Mouse (Mus musculus): ENCODE data around the gene Taf6l. TPM values are rescaled to one million over a fixed set of nuclear protein-coding genes. Genes with fewer than 3 reads are reported as not detected.

Taf6l gene
- total RNA-seq, 1 experiment = 29.4 TPM

- H3K27ac ChIP-seq (ENCODE audit: insufficient read depth, low read depth, low read length, poor library complexity, severe bottlenecking) = peak within 1 kb of the TSS; percentile 97
- H3K4me3 ChIP-seq (ENCODE audit: insufficient read depth in 1 of 2, low read depth in 1 of 2, low read length in 2 of 2, poor library complexity in 1 of 2, severe bottlenecking in 1 of 2) = peak within 1 kb of the TSS; percentile 76 to 89
- in situ Hi-C loops (cut with MboI; ENCODE audit: low sequenced_read_pairs in 2 of 2, unreplicated experiment in 2 of 2) = no loop called here
- H3K9ac ChIP-seq (ENCODE audit: insufficient read depth, low read depth, low read length, poor library complexity, severe bottlenecking) = peak within 1 kb of the TSS; percentile 95
- no peaks in the 10 kb centered on the region for H3K9me3 ChIP-seq (ENCODE audit: control insufficient read depth, insufficient read depth, low read depth, low read length)
- DNase-seq (ENCODE audit: low read depth, low spot score) = peak; percentile 95
- peaks cover 23% of the 10 kb centered on the region for H3K36me3 ChIP-seq (ENCODE audit: control insufficient read depth, insufficient read depth, low read length, poor library complexity, severe bottlenecking)
- peaks cover 1 to 9% of the 10 kb centered on the region in 2 experiments; a peak in 2 of 4 replicates for H3K4me1 ChIP-seq (ENCODE audit: control insufficient read depth in 2 of 2, insufficient read depth in 2 of 2, low read length in 2 of 2, poor library complexity in 1 of 2)
- TF ChIP-seq MAFK (IDR thresholded peaks at IDR 0.05; ENCODE audit: insufficient read depth, low read depth, low read length) (no peak), ZNF384 (IDR thresholded peaks at IDR 0.05; ENCODE audit: low read depth, low read length) (no peak), HCFC1 (IDR thresholded peaks at IDR 0.05; ENCODE audit: borderline replicate concordance, insufficient read depth, low read length) (no peak), CHD2 (IDR thresholded peaks at IDR 0.05; ENCODE audit: low read depth, low read length) (no peak), ZC3H11A (IDR thresholded peaks at IDR 0.05; ENCODE audit: borderline replicate concordance, low read depth, low read length) (no peak)
Measured at GRCm38 (mm10) chr19:8819596-8820423, 33.6 kb upstream of the Taf6l start, which contains the start of gene Hnrnpul2. Gene Hnrnpul2, plus strand, starts transcription at chr19:8820010.

GRCm38 (mm10) chr19:8818801-8819595, 32.8 kb upstream of the Taf6l start, which contains the start of gene Ttc9c:
Gene Ttc9c, minus strand, starts transcription at chr19:8819333.
- Histone ChIP-seq H3K9me3 (ENCODE audit: control insufficient read depth, insufficient read depth, low read depth, low read length) (no peaks in the 10 kb centered on the region), H3K4me1 (ENCODE audit: control insufficient read depth in 2 of 2, insufficient read depth in 2 of 2, low read length in 2 of 2, poor library complexity in 1 of 2) (peaks cover 0 to 9% of the 10 kb centered on the region in 2 experiments; a peak in 1 of 4 replicates), H3K27ac (ENCODE audit: insufficient read depth, low read depth, low read length, poor library complexity, severe bottlenecking) (peak within 1 kb of the TSS; percentile 97), H3K36me3 (ENCODE audit: control insufficient read depth, insufficient read depth, low read length, poor library complexity, severe bottlenecking) (peaks cover 22% of the 10 kb centered on the region), H3K4me3 (ENCODE audit: insufficient read depth in 1 of 2, low read depth in 1 of 2, low read length in 2 of 2, poor library complexity in 1 of 2, severe bottlenecking in 1 of 2) (peak within 1 kb of the TSS; percentile 76 to 89), H3K9ac (ENCODE audit: insufficient read depth, low read depth, low read length, poor library complexity, severe bottlenecking) (peak within 1 kb of the TSS; percentile 95)
- TF ChIP-seq HCFC1 (IDR thresholded peaks at IDR 0.05; ENCODE audit: borderline replicate concordance, insufficient read depth, low read length) (peak; percentile 53; the same call in 1 of the 2 replicates), ZNF384 (IDR thresholded peaks at IDR 0.05; ENCODE audit: low read depth, low read length) (peak; percentile 94), ZC3H11A (IDR thresholded peaks at IDR 0.05; ENCODE audit: borderline replicate concordance, low read depth, low read length) (no peak), CHD2 (IDR thresholded peaks at IDR 0.05; ENCODE audit: low read depth, low read length) (peak; percentile 87), MAFK (IDR thresholded peaks at IDR 0.05; ENCODE audit: insufficient read depth, low read depth, low read length) (no peak)
- in situ Hi-C loops (cut with MboI; ENCODE audit: low sequenced_read_pairs in 2 of 2, unreplicated experiment in 2 of 2) = no loop called here
- DNase-seq (ENCODE audit: low read depth, low spot score) = peak; percentile 99

GRCm38 (mm10) chr19:8818301-8818798, 32.1 kb upstream of the Taf6l start:
- Histone ChIP-seq H3K4me1 (ENCODE audit: control insufficient read depth in 2 of 2, insufficient read depth in 2 of 2, low read length in 2 of 2, poor library complexity in 1 of 2) (peaks cover 0 to 9% of the 10 kb centered on the region in 2 experiments; a peak in 1 of 4 replicates), H3K36me3 (ENCODE audit: control insufficient read depth, insufficient read depth, low read length, poor library complexity, severe bottlenecking) (peaks cover 23% of the 10 kb centered on the region), H3K27ac (ENCODE audit: insufficient read depth, low read depth, low read length, poor library complexity, severe bottlenecking) (peak overlapping the region; percentile 80; the same call in 1 of the 2 replicates), H3K9ac (ENCODE audit: insufficient read depth, low read depth, low read length, poor library complexity, severe bottlenecking) (peak overlapping the region; percentile 95), H3K9me3 (ENCODE audit: control insufficient read depth, insufficient read depth, low read depth, low read length) (no peaks in the 10 kb centered on the region), H3K4me3 (ENCODE audit: insufficient read depth in 1 of 2, low read depth in 1 of 2, low read length in 2 of 2, poor library complexity in 1 of 2, severe bottlenecking in 1 of 2) (peak overlapping the region; percentile 70 to 76)
- in situ Hi-C loops (cut with MboI; ENCODE audit: low sequenced_read_pairs in 2 of 2, unreplicated experiment in 2 of 2) = no loop called here
- no peak for DNase-seq (ENCODE audit: low read depth, low spot score)
- no peak for TF ChIP-seq MAFK (IDR thresholded peaks at IDR 0.05; ENCODE audit: insufficient read depth, low read depth, low read length)
- TF ChIP-seq ZNF384 (IDR thresholded peaks at IDR 0.05; ENCODE audit: low read depth, low read length) = no peak
- no peak for TF ChIP-seq CHD2 (IDR thresholded peaks at IDR 0.05; ENCODE audit: low read depth, low read length)
- no peak for TF ChIP-seq HCFC1 (IDR thresholded peaks at IDR 0.05; ENCODE audit: borderline replicate concordance, insufficient read depth, low read length)
- no peak for TF ChIP-seq ZC3H11A (IDR thresholded peaks at IDR 0.05; ENCODE audit: borderline replicate concordance, low read depth, low read length)

- DNase-seq (ENCODE audit: low read depth, low spot score) = no peak
- no peak overlapping the region; the same call in none of the 2 replicates for H3K9ac ChIP-seq (ENCODE audit: insufficient read depth, low read depth, low read length, poor library complexity, severe bottlenecking)
- in situ Hi-C loops (cut with MboI; ENCODE audit: low sequenced_read_pairs in 2 of 2, unreplicated experiment in 2 of 2) = no loop called here
- TF ChIP-seq ZNF384 (IDR thresholded peaks at IDR 0.05; ENCODE audit: low read depth, low read length) = no peak
- no peak for TF ChIP-seq CHD2 (IDR thresholded peaks at IDR 0.05; ENCODE audit: low read depth, low read length)
- TF ChIP-seq ZC3H11A (IDR thresholded peaks at IDR 0.05; ENCODE audit: borderline replicate concordance, low read depth, low read length) = no peak
- no peak for TF ChIP-seq MAFK (IDR thresholded peaks at IDR 0.05; ENCODE audit: insufficient read depth, low read depth, low read length)
- TF ChIP-seq HCFC1 (IDR thresholded peaks at IDR 0.05; ENCODE audit: borderline replicate concordance, insufficient read depth, low read length) = no peak
- H3K36me3 ChIP-seq (ENCODE audit: control insufficient read depth, insufficient read depth, low read length, poor library complexity, severe bottlenecking) = peaks cover 16% of the 10 kb centered on the region
- no peaks in the 10 kb centered on the region for H3K9me3 ChIP-seq (ENCODE audit: control insufficient read depth, insufficient read depth, low read depth, low read length)
- H3K27ac ChIP-seq (ENCODE audit: insufficient read depth, low read depth, low read length, poor library complexity, severe bottlenecking) = no peak overlapping the region
- peaks cover 0 to 9% of the 10 kb centered on the region in 2 experiments; a peak in 1 of 4 replicates for H3K4me1 ChIP-seq (ENCODE audit: control insufficient read depth in 2 of 2, insufficient read depth in 2 of 2, low read length in 2 of 2, poor library complexity in 1 of 2)
- H3K4me3 ChIP-seq (ENCODE audit: insufficient read depth in 1 of 2, low read depth in 1 of 2, low read length in 2 of 2, poor library complexity in 1 of 2, severe bottlenecking in 1 of 2) = no peak overlapping the region
Measured at GRCm38 (mm10) chr19:8817001-8817400, 30.8 kb upstream of the Taf6l start.

Measured in ES-E14 (cell line).